Mouse (Mus musculus) cerebellum, adult 2 months (tissue): Measurements from ENCODE around the gene Stxbp4.

Experiments
- CTCF ChIP-seq: fragments of 200-500 bp; IDR thresholded peaks from 2 replicates; pipeline ENCODE4 v1.5.1; 2011; ENCODE audit warnings: low read depth, mild to moderate bottlenecking, control low read depth, low read length, moderate library complexity, borderline replicate concordance; ENCODE audit not compliant: insufficient read depth
- POLR2A ChIP-seq: fragments of 200-500 bp; IDR thresholded peaks from 2 replicates; pipeline ENCODE4 v1.6.1; 2011; ENCODE audit warnings: low read length, control low read depth, borderline replicate concordance; ENCODE audit not compliant: insufficient read depth

GRCm38 (mm10) chr11:90657527-90657926, 19.6 kb upstream of the Stxbp4 start:
- no peak for TF ChIP-seq CTCF
- TF ChIP-seq POLR2A, result no peak
